Mouse (Mus musculus): ENCODE measurements around the gene Tbc1d2. TPM values are rescaled to one million over a fixed set of nuclear protein-coding genes. Genes with fewer than 3 reads are reported as not detected.
"Not testable (repeated sequence)": the region's sequence is repeated elsewhere in the genome, so short reads cannot be mapped to it uniquely, and the experiment has no call there.

Gene Tbc1d2
- total and polyA plus RNA-seq, 2 experiments from 2014 or later = 0.52 to 1.9 TPM

GRCm38 (mm10) chr4:46578228-46578627 lies 71.8 kb downstream of the Tbc1d2 start:
- DNase-seq (ENCODE audit: low spot score) (no peak), ATAC-seq (ENCODE audit: low FRiP score) (no peak)
- H3K4me1 ChIP-seq (ENCODE audit: insufficient read depth, low read length) = no peaks in the 10 kb centered on the region
- no peak overlapping the region for H3K27ac ChIP-seq (ENCODE audit: low read depth, low read length)
- H3K9me3 ChIP-seq (ENCODE audit: low read length) = peaks cover 6% of the 10 kb centered on the region
- WGBS = 70% methylated on average over 1 of the region's 1 CpGs
- TF ChIP-seq CTCF (IDR thresholded peaks at IDR 0.05) = no peak
- peaks cover 14% of the 10 kb centered on the region; the same call in 1 of the 2 replicates for H3K36me3 ChIP-seq (ENCODE audit: insufficient read depth, low read length)
- H3K4me3 ChIP-seq (ENCODE audit: low read depth, low read length) = no peak overlapping the region
- H3K9ac ChIP-seq (replicated peaks; ENCODE audit: low read length, poor library complexity, severe bottlenecking) = no peak overlapping the region
- no peaks in the 10 kb centered on the region for H3K27me3 ChIP-seq (ENCODE audit: insufficient read depth, low read length)
- H3K4me2 ChIP-seq (ENCODE audit: low read depth, low read length, poor library complexity, severe bottlenecking) = no peak overlapping the region

- DNase-seq (ENCODE audit: low spot score); H3K4me2 ChIP-seq (ENCODE audit: low read depth, low read length, poor library complexity, severe bottlenecking); H3K4me3 ChIP-seq (ENCODE audit: low read depth, low read length); H3K9me3 ChIP-seq (ENCODE audit: low read length); H3K27ac ChIP-seq (ENCODE audit: low read depth, low read length); ATAC-seq (ENCODE audit: low FRiP score); H3K4me1 ChIP-seq (ENCODE audit: insufficient read depth, low read length); H3K27me3 ChIP-seq (ENCODE audit: insufficient read depth, low read length); H3K9ac ChIP-seq (replicated peaks; ENCODE audit: low read length, poor library complexity, severe bottlenecking): not testable (repeated sequence)
- H3K36me3 ChIP-seq (ENCODE audit: insufficient read depth, low read length) = peaks cover 15% of the 10 kb centered on the region; the same call in 1 of the 2 replicates
- WGBS = 86% methylated on average over 6 of the region's 10 CpGs
Measured at GRCm38 (mm10) chr4:46575509-46576284, 74.3 kb downstream of the Tbc1d2 start.

GRCm38 (mm10) chr4:46574841-46575240 lies 75.2 kb downstream of the Tbc1d2 start:
- ATAC-seq (ENCODE audit: low FRiP score) = no peak
- Histone ChIP-seq H3K4me2 (ENCODE audit: low read depth, low read length, poor library complexity, severe bottlenecking) (no peak overlapping the region), H3K27me3 (ENCODE audit: insufficient read depth, low read length) (no peaks in the 10 kb centered on the region), H3K4me3 (ENCODE audit: low read depth, low read length) (no peak overlapping the region), H3K27ac (ENCODE audit: low read depth, low read length) (no peak overlapping the region), H3K4me1 (ENCODE audit: insufficient read depth, low read length) (no peaks in the 10 kb centered on the region), H3K9me3 (ENCODE audit: low read length) (peaks cover 6% of the 10 kb centered on the region), H3K36me3 (ENCODE audit: insufficient read depth, low read length) (peaks cover 15% of the 10 kb centered on the region; the same call in 1 of the 2 replicates), H3K9ac (replicated peaks; ENCODE audit: low read length, poor library complexity, severe bottlenecking) (no peak overlapping the region)
- DNase-seq (ENCODE audit: low spot score) = no peak
- 88% methylated on average over 10 of the region's 12 CpGs for WGBS
- no peak for TF ChIP-seq CTCF (IDR thresholded peaks at IDR 0.05)

GRCm38 (mm10) chr4:46574024-46574753 lies 75.8 kb downstream of the Tbc1d2 start:
- Histone ChIP-seq H3K4me1 (ENCODE audit: insufficient read depth, low read length) (no peaks in the 10 kb centered on the region), H3K9me3 (ENCODE audit: low read length) (peaks cover 6% of the 10 kb centered on the region), H3K9ac (replicated peaks; ENCODE audit: low read length, poor library complexity, severe bottlenecking) (no peak overlapping the region), H3K4me2 (ENCODE audit: low read depth, low read length, poor library complexity, severe bottlenecking) (no peak overlapping the region), H3K36me3 (ENCODE audit: insufficient read depth, low read length) (peaks cover 15% of the 10 kb centered on the region; the same call in 1 of the 2 replicates), H3K27ac (ENCODE audit: low read depth, low read length) (no peak overlapping the region), H3K27me3 (ENCODE audit: insufficient read depth, low read length) (no peaks in the 10 kb centered on the region), H3K4me3 (ENCODE audit: low read depth, low read length) (no peak overlapping the region)
- DNase-seq (ENCODE audit: low spot score) (peak; percentile 28), ATAC-seq (ENCODE audit: low FRiP score) (no peak)
- no peak for TF ChIP-seq CTCF (IDR thresholded peaks at IDR 0.05)
- WGBS = 55% methylated on average over 9 of the region's 9 CpGs

GRCm38 (mm10) chr4:46572616-46573015 lies 77.4 kb downstream of the Tbc1d2 start:
- Histone ChIP-seq H3K9ac (replicated peaks; ENCODE audit: low read length, poor library complexity, severe bottlenecking) (no peak overlapping the region), H3K9me3 (ENCODE audit: low read length) (no peaks in the 10 kb centered on the region), H3K27me3 (ENCODE audit: insufficient read depth, low read length) (no peaks in the 10 kb centered on the region), H3K4me2 (ENCODE audit: low read depth, low read length, poor library complexity, severe bottlenecking) (no peak overlapping the region), H3K4me1 (ENCODE audit: insufficient read depth, low read length) (no peaks in the 10 kb centered on the region), H3K4me3 (ENCODE audit: low read depth, low read length) (no peak overlapping the region), H3K27ac (ENCODE audit: low read depth, low read length) (no peak overlapping the region), H3K36me3 (ENCODE audit: insufficient read depth, low read length) (peaks cover 15% of the 10 kb centered on the region; the same call in 1 of the 2 replicates)
- no peak for TF ChIP-seq CTCF (IDR thresholded peaks at IDR 0.05)
- DNase-seq (ENCODE audit: low spot score) = no peak
- no peak for ATAC-seq (ENCODE audit: low FRiP score)
- 86% methylated on average over 4 of the region's 4 CpGs for WGBS

GRCm38 (mm10) chr4:46571744-46572143 lies 78.3 kb downstream of the Tbc1d2 start:
- TF ChIP-seq CTCF (IDR thresholded peaks at IDR 0.05) = no peak
- H3K4me1 ChIP-seq (ENCODE audit: insufficient read depth, low read length) = no peaks in the 10 kb centered on the region
- no peak overlapping the region for H3K4me2 ChIP-seq (ENCODE audit: low read depth, low read length, poor library complexity, severe bottlenecking)
- no peaks in the 10 kb centered on the region for H3K27me3 ChIP-seq (ENCODE audit: insufficient read depth, low read length)
- ATAC-seq (ENCODE audit: low FRiP score) (no peak), DNase-seq (ENCODE audit: low spot score) (no peak)
- no peak overlapping the region for H3K9ac ChIP-seq (replicated peaks; ENCODE audit: low read length, poor library complexity, severe bottlenecking)
- no peaks in the 10 kb centered on the region for H3K9me3 ChIP-seq (ENCODE audit: low read length)
- no peak overlapping the region for H3K4me3 ChIP-seq (ENCODE audit: low read depth, low read length)
- no peak overlapping the region for H3K27ac ChIP-seq (ENCODE audit: low read depth, low read length)
- H3K36me3 ChIP-seq (ENCODE audit: insufficient read depth, low read length) = peaks cover 15% of the 10 kb centered on the region; the same call in 1 of the 2 replicates
- 89% methylated on average over 9 of the region's 9 CpGs for WGBS

Measured in midbrain, postnatal 0 days (tissue).